Mouse (Mus musculus): ENCODE measurements around the gene Tmem17. TPM values are rescaled to one million over a fixed set of nuclear protein-coding genes. Genes with fewer than 3 reads are reported as not detected.

Gene Tmem17
- total RNA-seq (2021), result 1 to 10 TPM; 5.6 to 6.1 TPM
- long read RNA-seq, experiment 1, transcript Tmem17-201 (4 exons, 1,568 nt), result major isoform, 7 of 9 reads
- long read RNA-seq, experiment 1, partial matches to known transcripts, result 0 of 9 reads
- long read RNA-seq, experiment 1, other reads (novel, unspliced or antisense), result 2 of 9 reads
- long read RNA-seq, experiment 2, transcript Tmem17-201 (4 exons, 1,568 nt), result major isoform, 7 of 7 reads
- long read RNA-seq, experiment 2, partial matches to known transcripts, result 0 of 7 reads
- long read RNA-seq, experiment 2, other reads (novel, unspliced or antisense), result 0 of 7 reads

- peak; percentile 82 to 88 for DNase-seq (ENCODE audit: low spot score in 2 of 2)
Measured at GRCm38 (mm10) chr11:22512038-22513001, at the start of gene Tmem17. Tmem17 (plus strand) TSS chr11:22512088.

GRCm38 (mm10) chr11:22479836-22480619, 31.9 kb upstream of the Tmem17 start:
- DNase-seq (ENCODE audit: low spot score in 2 of 2), result no peak

- DNase-seq (ENCODE audit: low spot score in 2 of 2), result no peak
Measured at GRCm38 (mm10) chr11:22481639-22482361, 30.1 kb upstream of the Tmem17 start.

- peak; percentile 17 to 18 for DNase-seq (ENCODE audit: low spot score in 2 of 2)
Measured at GRCm38 (mm10) chr11:22482362-22482760, 29.5 kb upstream of the Tmem17 start.

- no peak for DNase-seq (ENCODE audit: low spot score in 2 of 2)
Measured at GRCm38 (mm10) chr11:22493694-22494319, 18.1 kb upstream of the Tmem17 start.

GRCm38 (mm10) chr11:22494941-22495340, 16.9 kb upstream of the Tmem17 start:
- DNase-seq (ENCODE audit: low spot score in 2 of 2), result no peak

GRCm38 (mm10) chr11:22499396-22499795, 12.5 kb upstream of the Tmem17 start:
- DNase-seq (ENCODE audit: low spot score in 2 of 2), result peak; percentile 9 to 21

- no peak for DNase-seq (ENCODE audit: low spot score in 2 of 2)
Measured at GRCm38 (mm10) chr11:22499886-22500285, 12.0 kb upstream of the Tmem17 start.

GRCm38 (mm10) chr11:22500771-22501566, 10.9 kb upstream of the Tmem17 start:
- no peak for DNase-seq (ENCODE audit: low spot score in 2 of 2)

GRCm38 (mm10) chr11:22513075-22513474, 1.2 kb downstream of the Tmem17 start:
- no peak for DNase-seq (ENCODE audit: low spot score in 2 of 2)

- DNase-seq (ENCODE audit: low spot score in 2 of 2), result no peak
Measured at GRCm38 (mm10) chr11:22515061-22515460, 3.2 kb downstream of the Tmem17 start.

GRCm38 (mm10) chr11:22518445-22518844, 6.6 kb downstream of the Tmem17 start:
- DNase-seq (ENCODE audit: low spot score in 2 of 2), result no peak

- no peak for DNase-seq (ENCODE audit: low spot score in 2 of 2)
Measured at GRCm38 (mm10) chr11:22520251-22520650, 8.4 kb downstream of the Tmem17 start.

GRCm38 (mm10) chr11:22524606-22525005, 12.7 kb downstream of the Tmem17 start:
- no peak for DNase-seq (ENCODE audit: low spot score in 2 of 2)

- no peak for DNase-seq (ENCODE audit: low spot score in 2 of 2)
Measured at GRCm38 (mm10) chr11:22540600-22540999, 28.7 kb downstream of the Tmem17 start.

- DNase-seq (ENCODE audit: low spot score in 2 of 2), result no peak
Measured at GRCm38 (mm10) chr11:22560061-22560460, 48.2 kb downstream of the Tmem17 start.

- peak; percentile 87 to 91 for DNase-seq (ENCODE audit: low spot score in 2 of 2)
Measured at GRCm38 (mm10) chr11:22560503-22561328, 48.8 kb downstream of the Tmem17 start.

- no peak for DNase-seq (ENCODE audit: low spot score in 2 of 2)
Measured at GRCm38 (mm10) chr11:22561329-22561592, 49.4 kb downstream of the Tmem17 start.

GRCm38 (mm10) chr11:22563706-22564105, 51.8 kb downstream of the Tmem17 start:
- no peak for DNase-seq (ENCODE audit: low spot score in 2 of 2)
